Mouse (Mus musculus): ENCODE results near the gene Cdca8.

- no peak for TF ChIP-seq CTCF (IDR thresholded peaks at IDR 0.05; ENCODE audit: low read depth, low read length)
- no peak for TF ChIP-seq POLR2A (IDR thresholded peaks at IDR 0.05; ENCODE audit: insufficient read depth, low read length)
These were observed 32.9 kb downstream of the Cdca8 start for GRCm38 (mm10) chr4:124905971-124906822.
